Mouse (Mus musculus) adrenal gland, adult 10 weeks (tissue): Measurements from ENCODE around the gene Cx3cr1. TPM values are rescaled to one million over a fixed set of nuclear protein-coding genes. Genes with fewer than 3 reads are reported as not detected.

Source experiments
- polyA plus RNA-seq: library from polyadenylated mRNA; stranded (reverse); fragments of 350-450 nt; fragmentation: Illumina TruSeq; extraction: RNeasy Lipid Tissue Mini Kit (QIAGEN cat#74804); gene quantifications from one replicate; pipeline ENCODE4 v1.2.3, GENCODE M21; 2014; ENCODE audit warnings: low read depth, low replicate concordance

Gene Cx3cr1
- 9.1 TPM for polyA plus RNA-seq

GRCm38 (mm10) chr9:120069779-120070178, at the start of gene Cx3cr1:
Cx3cr1 (minus strand) TSS chr9:120069879.

GRCm38 (mm10) chr9:120110211-120111018, 40.7 kb upstream of the Cx3cr1 start, which contains the start of gene Slc25a38:
Slc25a38 (plus strand) TSS chr9:120110374.

GRCm38 (mm10) chr9:120091696-120092238, 22.1 kb upstream of the Cx3cr1 start, which contains the start of gene Ccr8:
Ccr8 (plus strand) TSS chr9:120092114.

GRCm38 (mm10) chr9:120023086-120023811, 46.4 kb downstream of the Cx3cr1 start, which contains the start of gene Xirp1:
Xirp1 (minus strand) TSS chr9:120023598.

GRCm38 (mm10) chr9:119984536-119985011, 85.1 kb downstream of the Cx3cr1 start, which contains the start of gene Csrnp1:
Csrnp1 (minus strand) TSS chr9:119984658.

GRCm38 (mm10) chr9:119937005-119937773, 132.5 kb downstream of the Cx3cr1 start, which contains the start of the genes Gorasp1 and Ttc21a:
Gorasp1 (minus strand) TSS chr9:119937565.
Ttc21a (plus strand) TSS chr9:119937606.

GRCm38 (mm10) chr9:119894339-119895009, 175.2 kb downstream of the Cx3cr1 start, which contains the start of gene Wdr48:
Wdr48 (plus strand) TSS chr9:119894878.

Other genes starting within 250 kb of the Cx3cr1 start
- gene Scn11a, start 244.4 kb downstream of the Cx3cr1 start, polyA plus RNA-seq: not detected
- 66.4 TPM for gene Wdr48, start 175.0 kb downstream of the Cx3cr1 start, polyA plus RNA-seq
- gene Gorasp1, start 132.3 kb downstream of the Cx3cr1 start, polyA plus RNA-seq: 5.4 TPM
- gene Ttc21a, start 132.3 kb downstream of the Cx3cr1 start, polyA plus RNA-seq: not detected
- not detected for gene Csrnp1, start 85.2 kb downstream of the Cx3cr1 start, polyA plus RNA-seq
- gene Xirp1, start 46.3 kb downstream of the Cx3cr1 start, polyA plus RNA-seq: not detected
- gene Ccr8, start 22.2 kb upstream of the Cx3cr1 start, polyA plus RNA-seq: not detected
- gene Slc25a38, start 40.5 kb upstream of the Cx3cr1 start, polyA plus RNA-seq: 3.2 TPM
- gene Rpsa, start 57.8 kb upstream of the Cx3cr1 start, polyA plus RNA-seq: 79.8 TPM
- gene Mobp, start 79.8 kb upstream of the Cx3cr1 start, polyA plus RNA-seq: not detected
- 1.0 TPM for gene Myrip, start 231.6 kb upstream of the Cx3cr1 start, polyA plus RNA-seq